Mouse (Mus musculus): Measurements from ENCODE around the gene Ampd3. TPM values are rescaled to one million over a fixed set of nuclear protein-coding genes. Genes with fewer than 3 reads are reported as not detected.

The Ampd3 gene
- polyA plus RNA-seq, 1 experiment = 1.8 TPM

DNA sequence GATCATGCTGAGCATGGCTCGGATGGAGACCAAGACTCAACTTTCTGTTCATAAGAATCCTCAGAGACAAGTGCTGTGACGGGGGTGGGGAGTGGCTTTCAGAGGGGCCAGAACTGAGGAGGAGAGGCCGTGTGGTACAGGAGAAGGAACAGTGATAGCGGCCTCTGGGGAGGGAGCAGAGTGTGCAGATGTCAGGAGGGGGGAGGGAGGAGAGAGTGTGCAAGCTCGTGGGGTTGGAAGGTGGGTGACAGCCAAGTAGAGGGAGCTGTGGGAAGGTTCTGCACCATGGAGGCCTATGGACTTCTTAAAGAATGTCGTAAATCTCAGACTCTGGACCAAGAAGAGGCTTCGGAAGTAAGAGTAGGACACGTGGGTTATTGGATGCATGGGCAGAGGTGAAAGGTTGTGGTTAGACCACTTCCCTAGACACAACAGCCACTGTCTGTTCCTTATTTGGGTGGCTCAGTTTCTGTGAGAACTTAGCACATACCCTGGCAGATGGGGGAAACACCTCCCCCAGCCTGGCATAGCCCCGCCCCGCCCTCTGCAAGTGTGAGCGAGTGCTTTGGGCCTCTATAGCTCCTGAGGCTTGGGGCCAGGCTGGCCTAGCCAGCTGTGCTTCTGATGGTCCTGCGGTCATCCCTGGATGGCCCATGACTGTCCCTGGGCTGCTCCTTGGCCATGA lies 28.5 kb downstream of the Ampd3 start:
- TF ChIP-seq CTCF (IDR thresholded peaks at IDR 0.05; ENCODE audit: control insufficient read depth, insufficient read depth, insufficient replicate concordance, low read depth, low read length) (no peak), POLR2A (IDR thresholded peaks at IDR 0.05; ENCODE audit: control insufficient read depth, low read depth, low read length) (no peak)
- H3K27me3 ChIP-seq (ENCODE audit: control insufficient read depth, insufficient read depth, low read length) = no peaks in the 10 kb centered on the region
- no peak overlapping the region for H3K27ac ChIP-seq (ENCODE audit: control insufficient read depth, insufficient read depth, low read depth, low read length)
- no peak overlapping the region for H3K4me3 ChIP-seq (ENCODE audit: control insufficient read depth, low read depth, low read length)
- no peaks in the 10 kb centered on the region for H3K36me3 ChIP-seq (ENCODE audit: control insufficient read depth, insufficient read depth, low read length)
- H3K4me1 ChIP-seq (ENCODE audit: control insufficient read depth, insufficient read depth, low read length) = no peaks in the 10 kb centered on the region

DNA sequence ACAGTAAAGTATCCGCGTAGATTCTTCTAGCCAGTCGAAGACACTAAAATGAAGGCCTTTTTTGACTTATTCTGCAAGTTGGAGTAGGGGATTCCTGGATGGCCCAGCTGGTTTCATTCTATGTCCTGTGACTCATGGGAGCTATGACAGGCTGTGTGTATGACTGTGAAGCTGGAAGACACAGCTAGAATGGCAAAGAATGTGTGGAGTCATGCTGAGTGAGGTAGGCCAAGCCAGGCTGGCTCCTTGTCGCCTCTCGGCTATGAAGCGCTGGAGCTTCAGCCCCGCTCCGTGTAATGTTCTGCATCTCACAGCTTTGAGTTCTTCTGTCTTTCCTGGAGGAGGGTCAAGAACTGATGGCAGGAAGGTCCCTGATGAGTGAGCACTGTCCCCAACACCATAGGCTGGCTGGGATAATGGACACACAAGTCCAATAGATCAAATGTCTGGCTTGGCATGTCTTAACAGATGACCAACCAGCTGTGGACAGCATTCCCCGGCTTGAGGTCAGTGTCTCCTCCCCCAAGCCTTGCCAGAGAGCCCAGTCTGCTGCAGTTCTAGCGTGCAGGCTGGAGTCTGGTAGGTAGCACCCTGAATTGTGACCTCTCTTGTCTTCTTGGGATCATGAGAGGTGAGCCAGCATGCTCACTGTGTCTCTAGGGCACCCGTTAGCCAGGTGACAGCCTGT lies 29.9 kb downstream of the Ampd3 start:
- H3K27me3 ChIP-seq (ENCODE audit: control insufficient read depth, insufficient read depth, low read length) = no peaks in the 10 kb centered on the region
- H3K36me3 ChIP-seq (ENCODE audit: control insufficient read depth, insufficient read depth, low read length) = no peaks in the 10 kb centered on the region
- no peak overlapping the region for H3K27ac ChIP-seq (ENCODE audit: control insufficient read depth, insufficient read depth, low read depth, low read length)
- H3K4me3 ChIP-seq (ENCODE audit: control insufficient read depth, low read depth, low read length) = no peak overlapping the region
- TF ChIP-seq POLR2A (IDR thresholded peaks at IDR 0.05; ENCODE audit: control insufficient read depth, low read depth, low read length) (no peak), CTCF (IDR thresholded peaks at IDR 0.05; ENCODE audit: control insufficient read depth, insufficient read depth, insufficient replicate concordance, low read depth, low read length) (no peak)
- no peaks in the 10 kb centered on the region for H3K4me1 ChIP-seq (ENCODE audit: control insufficient read depth, insufficient read depth, low read length)

DNA sequence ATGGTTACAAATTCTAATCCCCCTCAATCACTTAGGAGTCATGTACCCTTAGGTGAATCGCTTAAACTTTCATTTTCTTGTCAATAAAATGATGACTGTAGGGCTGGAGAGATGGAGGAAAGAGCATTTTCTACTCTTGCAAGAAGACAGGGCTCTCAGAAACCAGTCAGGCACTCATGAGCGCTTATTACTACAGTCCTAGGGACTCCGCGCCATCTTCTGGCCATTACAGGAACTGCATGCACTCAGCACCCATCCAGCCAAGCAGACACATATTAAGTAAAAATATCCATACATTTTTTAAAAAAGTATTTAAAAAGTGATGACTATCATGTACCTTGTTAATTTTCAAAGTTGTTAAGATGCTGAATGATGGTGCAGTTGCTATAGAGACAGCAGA lies 33.0 kb downstream of the Ampd3 start:
- Histone ChIP-seq H3K4me1 (ENCODE audit: control insufficient read depth, insufficient read depth, low read length) (no peaks in the 10 kb centered on the region; the same call in 1 of the 2 replicates), H3K36me3 (ENCODE audit: control insufficient read depth, insufficient read depth, low read length) (no peaks in the 10 kb centered on the region), H3K4me3 (ENCODE audit: control insufficient read depth, low read depth, low read length) (no peak overlapping the region), H3K27me3 (ENCODE audit: control insufficient read depth, insufficient read depth, low read length) (no peaks in the 10 kb centered on the region), H3K27ac (ENCODE audit: control insufficient read depth, insufficient read depth, low read depth, low read length) (no peak overlapping the region)
- TF ChIP-seq POLR2A (IDR thresholded peaks at IDR 0.05; ENCODE audit: control insufficient read depth, low read depth, low read length) (no peak), CTCF (IDR thresholded peaks at IDR 0.05; ENCODE audit: control insufficient read depth, insufficient read depth, insufficient replicate concordance, low read depth, low read length) (peak; percentile 81; the same call in 1 of the 2 replicates)

DNA sequence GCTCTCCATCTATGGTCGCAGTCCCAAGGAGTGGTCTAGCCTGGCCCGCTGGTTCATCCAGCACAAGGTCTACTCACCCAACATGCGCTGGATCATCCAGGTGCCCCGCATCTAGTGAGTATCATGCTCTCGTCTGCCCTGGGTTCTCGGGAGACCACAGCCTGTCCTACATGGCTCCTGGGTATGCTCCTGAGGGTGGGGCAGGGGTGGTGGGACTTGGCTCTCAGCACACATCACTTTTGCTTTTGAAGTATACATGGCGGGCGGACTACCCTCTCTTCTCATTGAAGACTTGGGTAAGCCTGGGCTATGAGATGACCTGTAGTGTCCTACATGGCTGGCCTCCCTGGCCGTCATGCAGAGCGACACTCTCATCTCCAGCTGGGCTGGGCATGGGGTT lies 35.1 kb downstream of the Ampd3 start:
- Histone ChIP-seq H3K27me3 (ENCODE audit: control insufficient read depth, insufficient read depth, low read length) (no peaks in the 10 kb centered on the region), H3K36me3 (ENCODE audit: control insufficient read depth, insufficient read depth, low read length) (no peaks in the 10 kb centered on the region), H3K4me1 (ENCODE audit: control insufficient read depth, insufficient read depth, low read length) (no peaks in the 10 kb centered on the region; the same call in 1 of the 2 replicates), H3K4me3 (ENCODE audit: control insufficient read depth, low read depth, low read length) (no peak overlapping the region), H3K27ac (ENCODE audit: control insufficient read depth, insufficient read depth, low read depth, low read length) (no peak overlapping the region)
- TF ChIP-seq CTCF (IDR thresholded peaks at IDR 0.05; ENCODE audit: control insufficient read depth, insufficient read depth, insufficient replicate concordance, low read depth, low read length) (no peak), POLR2A (IDR thresholded peaks at IDR 0.05; ENCODE audit: control insufficient read depth, low read depth, low read length) (no peak)

DNA sequence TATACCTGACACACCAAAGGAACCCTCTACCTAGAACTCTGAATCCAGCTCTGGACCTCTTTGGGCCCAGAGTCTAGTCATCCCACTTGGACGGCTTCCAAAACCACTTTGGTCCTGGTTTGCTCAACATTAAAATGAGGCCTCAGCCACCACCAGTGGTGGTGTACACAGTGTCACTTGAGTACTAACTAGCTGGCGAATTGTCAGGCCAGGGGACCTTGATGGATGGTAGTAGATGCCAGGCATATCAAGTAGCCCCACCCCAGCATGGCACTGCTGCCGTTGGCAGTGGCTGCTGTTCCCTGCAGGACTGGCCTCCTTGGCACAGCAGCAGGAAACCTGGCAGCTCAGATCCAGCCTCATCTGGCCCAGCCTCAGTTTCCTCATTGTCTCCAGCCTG lies 36.3 kb downstream of the Ampd3 start:
- Histone ChIP-seq H3K4me3 (ENCODE audit: control insufficient read depth, low read depth, low read length) (no peak overlapping the region), H3K27ac (ENCODE audit: control insufficient read depth, insufficient read depth, low read depth, low read length) (no peak overlapping the region), H3K36me3 (ENCODE audit: control insufficient read depth, insufficient read depth, low read length) (no peaks in the 10 kb centered on the region), H3K4me1 (ENCODE audit: control insufficient read depth, insufficient read depth, low read length) (no peaks in the 10 kb centered on the region; the same call in 1 of the 2 replicates), H3K27me3 (ENCODE audit: control insufficient read depth, insufficient read depth, low read length) (no peaks in the 10 kb centered on the region)
- no peak for TF ChIP-seq POLR2A (IDR thresholded peaks at IDR 0.05; ENCODE audit: control insufficient read depth, low read depth, low read length)
- TF ChIP-seq CTCF (IDR thresholded peaks at IDR 0.05; ENCODE audit: control insufficient read depth, insufficient read depth, insufficient replicate concordance, low read depth, low read length) = no peak

DNA sequence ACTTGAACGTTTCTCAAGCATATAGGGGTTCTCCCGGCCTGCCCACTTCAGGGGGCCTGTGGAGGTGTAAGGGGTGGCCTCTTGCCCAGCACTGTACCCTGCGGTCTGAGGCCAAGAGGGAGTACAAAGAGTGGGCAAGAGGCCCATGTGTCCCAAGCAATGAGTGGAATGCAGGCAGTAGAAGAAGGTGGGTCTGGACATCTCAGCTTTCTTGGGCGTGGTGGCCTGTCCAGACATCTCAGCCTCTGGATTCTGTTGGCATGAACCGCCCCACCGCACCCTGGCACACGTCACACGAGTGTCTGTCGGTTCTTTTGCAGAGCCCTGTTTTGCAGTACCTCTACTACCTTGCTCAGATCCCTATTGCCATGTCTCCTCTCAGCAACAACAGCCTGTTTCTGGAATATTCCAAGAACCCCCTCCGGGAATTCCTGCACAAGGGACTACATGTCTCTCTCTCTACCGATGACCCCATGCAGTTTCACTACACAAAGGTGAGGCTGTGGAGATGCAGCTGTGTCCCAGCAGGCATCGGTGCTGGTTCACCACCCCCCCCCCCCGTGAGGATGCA lies 39.5 kb downstream of the Ampd3 start:
- Histone ChIP-seq H3K27me3 (ENCODE audit: control insufficient read depth, insufficient read depth, low read length) (no peaks in the 10 kb centered on the region), H3K4me1 (ENCODE audit: control insufficient read depth, insufficient read depth, low read length) (no peaks in the 10 kb centered on the region; the same call in 1 of the 2 replicates), H3K4me3 (ENCODE audit: control insufficient read depth, low read depth, low read length) (no peak overlapping the region), H3K36me3 (ENCODE audit: control insufficient read depth, insufficient read depth, low read length) (no peaks in the 10 kb centered on the region), H3K27ac (ENCODE audit: control insufficient read depth, insufficient read depth, low read depth, low read length) (no peak overlapping the region)
- no peak for TF ChIP-seq CTCF (IDR thresholded peaks at IDR 0.05; ENCODE audit: control insufficient read depth, insufficient read depth, insufficient replicate concordance, low read depth, low read length)
- no peak for TF ChIP-seq POLR2A (IDR thresholded peaks at IDR 0.05; ENCODE audit: control insufficient read depth, low read depth, low read length)

DNA sequence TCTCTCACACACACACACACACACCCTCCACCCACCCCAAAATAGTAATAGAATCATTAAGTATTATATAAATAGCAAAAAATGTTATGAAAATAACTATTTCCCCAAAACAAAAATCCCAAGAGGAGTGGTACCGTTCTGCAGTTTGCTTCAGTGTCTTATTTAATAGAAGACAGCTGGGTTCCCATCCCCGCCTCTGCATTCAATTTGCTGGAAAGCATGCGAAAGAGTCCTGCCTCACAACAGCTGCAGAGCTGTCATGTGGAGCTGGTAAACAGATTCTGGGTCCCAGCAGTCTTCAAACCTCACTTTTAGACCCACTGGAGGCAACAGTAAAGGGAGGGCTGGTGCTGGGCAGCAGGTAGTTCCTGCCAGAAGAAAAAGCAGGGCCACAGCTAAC lies 41.0 kb downstream of the Ampd3 start:
- H3K27ac ChIP-seq (ENCODE audit: control insufficient read depth, insufficient read depth, low read depth, low read length) = no peak overlapping the region
- H3K36me3 ChIP-seq (ENCODE audit: control insufficient read depth, insufficient read depth, low read length) = no peaks in the 10 kb centered on the region
- H3K4me3 ChIP-seq (ENCODE audit: control insufficient read depth, low read depth, low read length) = no peak overlapping the region
- no peak for TF ChIP-seq POLR2A (IDR thresholded peaks at IDR 0.05; ENCODE audit: control insufficient read depth, low read depth, low read length)
- no peak for TF ChIP-seq CTCF (IDR thresholded peaks at IDR 0.05; ENCODE audit: control insufficient read depth, insufficient read depth, insufficient replicate concordance, low read depth, low read length)
- H3K4me1 ChIP-seq (ENCODE audit: control insufficient read depth, insufficient read depth, low read length) = no peaks in the 10 kb centered on the region; the same call in 1 of the 2 replicates
- no peaks in the 10 kb centered on the region for H3K27me3 ChIP-seq (ENCODE audit: control insufficient read depth, insufficient read depth, low read length)

All from testis, adult 2 months (tissue).